Mouse (Mus musculus): ENCODE data around the gene Uaca. TPM values are rescaled to one million over a fixed set of nuclear protein-coding genes. Genes with fewer than 3 reads are reported as not detected.

Uaca gene
- polyA plus RNA-seq, 2 experiments = 13.2 to 23.5 TPM

GRCm38 (mm10) chr9:60913626-60914025 lies 119.3 kb downstream of the Uaca start:
- Histone ChIP-seq H3K27ac (replicated peaks; ENCODE audit: low read depth, low read length) (no peak overlapping the region), H3K9me3 (ENCODE audit: control insufficient read depth, low read length) (no peaks in the 10 kb centered on the region), H3K27me3 (ENCODE audit: control insufficient read depth, insufficient read depth, low read length) (no peaks in the 10 kb centered on the region), H3K4me2 (replicated peaks; ENCODE audit: low read depth, low read length, severe bottlenecking) (no peak overlapping the region), H3K4me3 (replicated peaks; ENCODE audit: low read length) (no peak overlapping the region), H3K4me1 (ENCODE audit: control insufficient read depth, insufficient read depth, low read length) (no peaks in the 10 kb centered on the region), H3K36me3 (ENCODE audit: control insufficient read depth, insufficient read depth, low read length) (no peaks in the 10 kb centered on the region), H3K9ac (ENCODE audit: low read depth, low read length, severe bottlenecking) (no peak overlapping the region)
- 82% methylated on average over 3 of the region's 3 CpGs for WGBS
- DNase-seq (ENCODE audit: low spot score) (no peak), ATAC-seq (ENCODE audit: low FRiP score, low read depth) (no peak)
- TF ChIP-seq POLR2A (IDR thresholded peaks at IDR 0.05; ENCODE audit: borderline replicate concordance, extremely low read depth, insufficient read depth, insufficient read length) = no peak

- DNase-seq (ENCODE audit: low spot score) = no peak
- Histone ChIP-seq H3K27ac (replicated peaks; ENCODE audit: low read depth, low read length) (no peak overlapping the region), H3K4me2 (replicated peaks; ENCODE audit: low read depth, low read length, severe bottlenecking) (no peak overlapping the region)
These were observed 125.8 kb downstream of the Uaca start for GRCm38 (mm10) chr9:60919936-60920672.

GRCm38 (mm10) chr9:60920673-60921062 lies 126.3 kb downstream of the Uaca start:
- Histone ChIP-seq H3K4me2 (replicated peaks; ENCODE audit: low read depth, low read length, severe bottlenecking) (no peak overlapping the region), H3K27ac (replicated peaks; ENCODE audit: low read depth, low read length) (no peak overlapping the region), H3K9me3 (ENCODE audit: control insufficient read depth, low read length) (no peaks in the 10 kb centered on the region), H3K36me3 (ENCODE audit: control insufficient read depth, insufficient read depth, low read length) (no peaks in the 10 kb centered on the region), H3K4me1 (ENCODE audit: control insufficient read depth, insufficient read depth, low read length) (peaks cover 17% of the 10 kb centered on the region), H3K27me3 (ENCODE audit: control insufficient read depth, insufficient read depth, low read length) (no peaks in the 10 kb centered on the region), H3K9ac (ENCODE audit: low read depth, low read length, severe bottlenecking) (no peak overlapping the region), H3K4me3 (replicated peaks; ENCODE audit: low read length) (no peak overlapping the region)
- TF ChIP-seq POLR2A (IDR thresholded peaks at IDR 0.05; ENCODE audit: borderline replicate concordance, extremely low read depth, insufficient read depth, insufficient read length) = no peak
- ATAC-seq (ENCODE audit: low FRiP score, low read depth) (no peak), DNase-seq (ENCODE audit: low spot score) (no peak)
- WGBS = 31% methylated on average over 10 of the region's 10 CpGs

More at GRCm38 (mm10) chr9:60919936-60920672, 125.8 kb downstream of the Uaca start:
- Histone ChIP-seq H3K9me3 (ENCODE audit: control insufficient read depth, low read length) (no peaks in the 10 kb centered on the region), H3K4me1 (ENCODE audit: control insufficient read depth, insufficient read depth, low read length) (peaks cover 14% of the 10 kb centered on the region), H3K36me3 (ENCODE audit: control insufficient read depth, insufficient read depth, low read length) (no peaks in the 10 kb centered on the region), H3K9ac (ENCODE audit: low read depth, low read length, severe bottlenecking) (no peak overlapping the region), H3K27me3 (ENCODE audit: control insufficient read depth, insufficient read depth, low read length) (no peaks in the 10 kb centered on the region), H3K4me3 (replicated peaks; ENCODE audit: low read length) (no peak overlapping the region)
- ATAC-seq (ENCODE audit: low FRiP score, low read depth) = no peak
- WGBS = 29% methylated on average over 8 of the region's 8 CpGs
- no peak for TF ChIP-seq POLR2A (IDR thresholded peaks at IDR 0.05; ENCODE audit: borderline replicate concordance, extremely low read depth, insufficient read depth, insufficient read length)

GRCm38 (mm10) chr9:60921287-60921686 lies 126.9 kb downstream of the Uaca start:
- H3K9me3 ChIP-seq (ENCODE audit: control insufficient read depth, low read length) = no peaks in the 10 kb centered on the region
- TF ChIP-seq POLR2A (IDR thresholded peaks at IDR 0.05; ENCODE audit: borderline replicate concordance, extremely low read depth, insufficient read depth, insufficient read length) = no peak
- WGBS = 74% methylated on average over 4 of the region's 4 CpGs
- no peaks in the 10 kb centered on the region for H3K36me3 ChIP-seq (ENCODE audit: control insufficient read depth, insufficient read depth, low read length)
- H3K27me3 ChIP-seq (ENCODE audit: control insufficient read depth, insufficient read depth, low read length) = no peaks in the 10 kb centered on the region
- H3K27ac ChIP-seq (replicated peaks; ENCODE audit: low read depth, low read length) = no peak overlapping the region
- H3K9ac ChIP-seq (ENCODE audit: low read depth, low read length, severe bottlenecking) = no peak overlapping the region
- H3K4me2 ChIP-seq (replicated peaks; ENCODE audit: low read depth, low read length, severe bottlenecking) = no peak overlapping the region
- DNase-seq (ENCODE audit: low spot score) (no peak), ATAC-seq (ENCODE audit: low FRiP score, low read depth) (no peak)
- no peak overlapping the region for H3K4me3 ChIP-seq (replicated peaks; ENCODE audit: low read length)
- peaks cover 23% of the 10 kb centered on the region for H3K4me1 ChIP-seq (ENCODE audit: control insufficient read depth, insufficient read depth, low read length)

- ATAC-seq (ENCODE audit: low FRiP score, low read depth) (no peak), DNase-seq (ENCODE audit: low spot score) (no peak)
- Histone ChIP-seq H3K4me3 (replicated peaks; ENCODE audit: low read length) (no peak overlapping the region), H3K36me3 (ENCODE audit: control insufficient read depth, insufficient read depth, low read length) (no peaks in the 10 kb centered on the region), H3K4me2 (replicated peaks; ENCODE audit: low read depth, low read length, severe bottlenecking) (no peak overlapping the region), H3K4me1 (ENCODE audit: control insufficient read depth, insufficient read depth, low read length) (peaks cover 26% of the 10 kb centered on the region), H3K27me3 (ENCODE audit: control insufficient read depth, insufficient read depth, low read length) (no peaks in the 10 kb centered on the region), H3K27ac (replicated peaks; ENCODE audit: low read depth, low read length) (no peak overlapping the region), H3K9ac (ENCODE audit: low read depth, low read length, severe bottlenecking) (no peak overlapping the region), H3K9me3 (ENCODE audit: control insufficient read depth, low read length) (no peaks in the 10 kb centered on the region)
- 87% methylated on average over 5 of the region's 5 CpGs for WGBS
- no peak for TF ChIP-seq POLR2A (IDR thresholded peaks at IDR 0.05; ENCODE audit: borderline replicate concordance, extremely low read depth, insufficient read depth, insufficient read length)
These were observed 127.5 kb downstream of the Uaca start for GRCm38 (mm10) chr9:60921831-60922230.

Measured in limb, embryonic 14.5 days (tissue).